Mouse (Mus musculus) neural tube, embryonic 12.5 days (tissue): ENCODE results near the gene 1700012B07Rik. TPM values are rescaled to one million over a fixed set of nuclear protein-coding genes. Genes with fewer than 3 reads are reported as not detected.

ENCODE experiments used
- polyA plus RNA-seq: library from polyadenylated mRNA; unstranded; fragments of >200 nt; fragmentation: Nextera tagmentation; extraction: Ambion mirVana; gene quantifications from 2 replicates; pipeline ENCODE4 v1.2.1, GENCODE M21; 2016

1700012B07Rik gene
- polyA plus RNA-seq, 1 experiment from 2014 or later: not detected

Other genes starting within 250 kb of the 1700012B07Rik start
- gene Wipi1, start 216.1 kb downstream of the 1700012B07Rik start, polyA plus RNA-seq: 19.7 and 21.5 TPM in 2 replicates
- 454 TPM in 2 replicates for gene Prkar1a, start 178.6 kb downstream of the 1700012B07Rik start, polyA plus RNA-seq
- 1.8 and 2.6 TPM in 2 replicates for gene Fam20a, start 105.8 kb downstream of the 1700012B07Rik start, polyA plus RNA-seq
- 0.60 and 0.80 TPM in 2 replicates for gene Abca8b, start 167.8 kb upstream of the 1700012B07Rik start, polyA plus RNA-seq